Mouse (Mus musculus) G1E (cell line): ENCODE results near the gene Galnt2.

Experiments used
- CTCF ChIP-seq: IDR thresholded peaks from 2 replicates; pipeline ENCODE4 v1.5.1; 2012; ENCODE audit warnings: low read depth, low read length, inconsistent platforms, mixed read lengths
- GATA1 ChIP-seq: IDR thresholded peaks from 2 replicates; pipeline ENCODE4 v1.6.1; 2012; ENCODE audit warnings: borderline replicate concordance, low read length, inconsistent platforms, mixed read lengths
- GATA2 ChIP-seq: IDR thresholded peaks from 2 replicates; pipeline ENCODE4 v1.6.1; 2012; ENCODE audit warnings: low read depth, low read length, inconsistent platforms, borderline replicate concordance
- TAL1 ChIP-seq: conservative IDR thresholded peaks from 2 replicates; pipeline ENCODE4 v1.6.1; 2012; ENCODE audit warnings: low read depth, low read length, inconsistent platforms, mixed read lengths

- TF ChIP-seq CTCF (no peak), TAL1 (no peak), GATA1 (no peak), GATA2 (no peak)
Observed at GRCm38 (mm10) chr8:124278956-124279689, 47.9 kb downstream of the Galnt2 start.
